Mouse (Mus musculus) embryonic facial prominence, embryonic 14.5 days (tissue): ENCODE measurements around the gene Kif7. TPM values are rescaled to one million over a fixed set of nuclear protein-coding genes. Genes with fewer than 3 reads are reported as not detected.

Experiments used
- ATAC-seq: fragments of 200-750 bp; cut with Nextera tagmentation; 2 replicates; pipeline ENCODE4 v1.8.0; 2017; ENCODE audit warnings: low read depth, moderate number of reproducible peaks, moderate TSS enrichment
- DNase-seq: peaks from one replicate; pipeline ENCODE4 v3.0.0-alpha.2; 2015; ENCODE audit warnings: low spot score
- H3K27ac ChIP-seq: fragments of 300-500 bp; sonication (generic); replicated peaks from 2 replicates; pipeline ENCODE4 v1.5.1; 2014; ENCODE audit warnings: low read depth, mild to moderate bottlenecking, low read length, moderate library complexity
- H3K27me3 ChIP-seq: fragments of 300-500 bp; sonication (generic); replicated peaks from 2 replicates; pipeline ENCODE4 v1.6.1; 2014; ENCODE audit warnings: low read length; ENCODE audit not compliant: control insufficient read depth, insufficient read depth
- H3K36me3 ChIP-seq: fragments of 300-500 bp; sonication (generic); 2 replicates; pipeline ENCODE4 v1.6.1; 2014; ENCODE audit warnings: low read length, mixed read lengths; ENCODE audit not compliant: control insufficient read depth, insufficient read depth
- H3K4me1 ChIP-seq: fragments of 300-500 bp; sonication (generic); 2 replicates; pipeline ENCODE4 v1.6.1; 2014; ENCODE audit warnings: antibody characterized with exemption, low read length; ENCODE audit not compliant: control insufficient read depth, insufficient read depth
- H3K4me2 ChIP-seq: fragments of 300-500 bp; sonication (generic); 2 replicates; pipeline ENCODE4 v1.6.1; 2014; ENCODE audit warnings: low read depth, mild to moderate bottlenecking, low read length, moderate library complexity, mixed read lengths
- H3K4me3 ChIP-seq: fragments of 300-500 bp; sonication (generic); 2 replicates; pipeline ENCODE4 v1.5.1; 2014; ENCODE audit warnings: low read depth, mild to moderate bottlenecking, low read length
- H3K9ac ChIP-seq: fragments of 300-500 bp; sonication (generic); 2 replicates; pipeline ENCODE4 v1.6.1; 2014; ENCODE audit warnings: low read depth, mild to moderate bottlenecking, low read length, moderate library complexity, mixed read lengths
- H3K9me3 ChIP-seq: fragments of 300-500 bp; sonication (generic); 2 replicates; pipeline ENCODE4 v1.6.1; 2016; ENCODE audit warnings: low read length; ENCODE audit not compliant: control insufficient read depth
- WGBS: fragments of 180-500 bp; shearing (Covaris S2); extraction: QIAGEN DNeasy Blood & Tissue Kit; methylation state at CpG from one replicate; pipeline ENCODE4 v1.1.7; 2014; 5-methylcytosine and 5-hydroxymethylcytosine counted together
- polyA plus RNA-seq: library from polyadenylated mRNA; unstranded; fragments of >200 nt; fragmentation: Nextera tagmentation; extraction: Ambion mirVana; gene quantifications from 2 replicates; pipeline ENCODE4 v1.2.1, GENCODE M21; 2014

Gene Kif7
- 5.3 and 6.2 TPM in 2 replicates for polyA plus RNA-seq

DNA sequence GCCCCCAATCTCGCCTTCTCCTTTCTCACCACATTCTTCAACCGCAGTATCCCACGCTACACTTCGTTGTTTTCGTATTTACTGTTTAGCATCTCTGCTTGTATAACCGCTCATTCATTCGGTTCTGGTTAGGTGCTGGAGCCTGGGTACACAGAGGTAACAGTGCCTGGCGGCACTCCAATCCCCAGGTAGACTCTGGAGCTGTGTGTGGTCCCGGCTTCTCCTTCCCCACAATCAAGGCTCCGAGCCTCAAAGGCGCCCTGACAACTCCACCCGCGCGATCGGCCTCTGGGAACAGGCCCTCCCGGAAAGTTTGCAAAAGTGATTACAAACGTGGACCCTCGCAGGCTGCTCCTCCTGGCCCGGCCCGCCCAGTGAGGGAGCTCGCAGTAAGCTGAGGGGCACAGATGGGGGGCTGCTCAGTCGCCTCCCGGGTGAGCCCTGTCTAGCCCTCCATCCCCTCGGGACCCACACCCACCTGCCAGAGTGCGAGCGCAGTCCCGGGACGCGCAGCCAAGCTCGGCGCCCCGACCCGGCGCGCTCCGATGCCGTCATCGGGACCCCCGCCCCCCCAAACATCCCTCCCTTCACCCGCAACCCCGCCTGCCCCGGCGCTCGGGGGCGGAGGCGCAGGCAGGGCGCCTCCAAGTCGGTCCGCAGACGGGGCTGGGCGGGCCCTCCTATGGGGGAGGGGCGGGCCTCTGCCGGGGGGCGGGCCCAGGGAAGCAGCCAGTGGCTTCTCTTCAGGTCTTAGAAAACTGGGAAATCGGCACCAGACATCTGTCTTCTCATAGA is at the start of gene Kif7:
Gene Kif7 (minus strand): TSS at position 534 of the 795 bp plus-strand sequence.
- Histone ChIP-seq H3K36me3 (0 out of 2 replicates have a peak, but pooled peaks cover 10% of the 10 kb centered on the region), H3K4me3 (peak within 1 kb of the TSS; percentile 81), H3K27me3 (peaks cover 4% of the 10 kb centered on the region; the same call in 1 of the 2 replicates), H3K4me2 (peak within 1 kb of the TSS; percentile 83), H3K9ac (peak within 1 kb of the TSS; percentile 83), H3K27ac (peak within 1 kb of the TSS; percentile 61), H3K9me3 (no peaks in the 10 kb centered on the region), H3K4me1 (peaks cover 5% of the 10 kb centered on the region)
- DNase-seq (peak; percentile 95), ATAC-seq (peak; percentile 97)
- WGBS = under 1% methylated on average over 27 of the region's 55 CpGs

DNA sequence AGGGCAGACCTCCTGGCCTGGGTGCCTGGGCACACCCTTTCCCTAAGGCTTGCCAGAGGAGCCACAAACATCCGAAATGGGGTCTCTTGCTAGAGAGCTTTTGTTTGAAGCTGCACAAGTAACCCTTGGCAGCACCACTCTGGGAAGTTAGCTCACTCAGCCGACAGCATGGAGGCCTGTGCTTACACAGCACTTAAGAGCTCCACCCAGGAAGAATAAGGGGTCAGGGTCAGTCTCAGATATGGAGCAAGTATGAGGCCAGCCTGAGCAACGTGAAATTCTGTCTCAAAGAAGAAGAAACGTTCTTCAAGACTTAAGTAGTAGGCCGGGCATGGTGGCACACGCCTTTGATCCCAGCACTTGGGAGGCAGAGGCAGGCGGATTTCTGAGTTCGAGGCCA is 46.6 kb upstream of the Kif7 start:
- H3K4me3 ChIP-seq = no peak overlapping the region
- DNase-seq = no peak
- H3K27me3 ChIP-seq = no peaks in the 10 kb centered on the region
- no peak overlapping the region for H3K27ac ChIP-seq
- 74% methylated on average over 8 of the region's 8 CpGs for WGBS
- ATAC-seq = no peak
- no peak overlapping the region for H3K9ac ChIP-seq
- H3K4me1 ChIP-seq = no peaks in the 10 kb centered on the region
- no peaks in the 10 kb centered on the region for H3K9me3 ChIP-seq
- H3K36me3 ChIP-seq = no peaks in the 10 kb centered on the region
- no peak overlapping the region for H3K4me2 ChIP-seq

DNA sequence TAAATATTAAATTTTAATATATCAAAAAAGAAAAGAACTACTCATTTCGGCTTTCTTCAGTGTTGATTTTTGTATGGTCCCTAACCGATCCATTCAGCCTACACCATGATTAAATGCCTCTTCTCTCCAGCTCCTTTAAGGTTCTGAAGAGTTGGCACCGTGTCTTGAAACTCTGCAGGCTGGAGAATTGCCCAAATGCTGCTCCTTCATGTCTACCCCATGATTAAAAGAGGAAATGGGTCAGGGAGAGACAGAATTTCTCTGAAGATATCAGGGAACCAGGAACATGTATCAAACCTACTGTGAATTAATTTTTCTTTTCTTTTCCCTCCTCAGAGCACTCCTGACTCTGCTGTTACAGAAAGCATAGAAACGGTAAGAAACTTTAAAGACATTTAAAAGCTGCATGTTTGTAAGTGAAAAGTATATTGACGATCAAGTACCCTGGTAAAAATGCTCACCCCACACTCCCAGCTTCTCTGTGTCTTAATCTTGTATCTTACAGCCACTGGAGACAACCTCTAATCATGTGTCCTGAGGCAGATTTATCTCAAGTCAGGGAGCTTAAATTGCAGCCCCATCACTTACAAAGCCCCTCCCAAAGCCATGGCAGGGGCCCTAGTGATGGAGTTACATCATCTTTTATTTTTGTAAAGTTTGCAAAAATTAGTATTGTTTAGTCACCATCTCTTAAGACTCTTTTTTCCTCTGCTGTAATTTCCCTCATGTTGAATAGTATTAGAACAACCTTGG is 45.8 kb upstream of the Kif7 start:
- H3K27ac ChIP-seq = no peak overlapping the region
- WGBS = 72% methylated on average over 5 of the region's 5 CpGs
- no peak for ATAC-seq
- H3K36me3 ChIP-seq = no peaks in the 10 kb centered on the region
- no peak overlapping the region for H3K4me3 ChIP-seq
- H3K4me2 ChIP-seq = no peak overlapping the region
- no peak for DNase-seq
- no peaks in the 10 kb centered on the region for H3K27me3 ChIP-seq
- no peaks in the 10 kb centered on the region for H3K9me3 ChIP-seq
- no peaks in the 10 kb centered on the region for H3K4me1 ChIP-seq
- no peak overlapping the region for H3K9ac ChIP-seq

DNA sequence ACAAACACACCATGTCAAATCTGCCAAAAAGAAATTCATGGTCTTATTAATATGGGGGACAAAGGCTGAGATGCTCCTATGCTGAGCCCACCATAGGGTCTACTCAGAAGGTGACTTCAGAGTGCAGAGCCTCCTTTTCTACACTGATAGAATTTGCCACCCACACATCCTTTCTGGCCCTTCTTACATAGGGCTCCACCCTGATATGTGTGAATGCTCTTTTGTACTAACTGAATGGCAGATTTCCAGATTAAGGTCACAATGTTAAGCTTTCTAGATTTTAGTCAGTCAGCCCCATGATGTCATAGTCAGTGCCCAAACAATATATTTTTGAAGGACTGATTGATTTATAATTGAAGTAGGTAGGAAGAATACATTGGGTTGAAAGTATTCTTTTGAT is 44.2 kb upstream of the Kif7 start:
- Histone ChIP-seq H3K36me3 (no peaks in the 10 kb centered on the region), H3K27ac (no peak overlapping the region), H3K4me2 (no peak overlapping the region), H3K4me1 (no peaks in the 10 kb centered on the region), H3K27me3 (no peaks in the 10 kb centered on the region), H3K9ac (no peak overlapping the region), H3K4me3 (no peak overlapping the region), H3K9me3 (no peaks in the 10 kb centered on the region)
- no peak for DNase-seq
- no peak for ATAC-seq

DNA sequence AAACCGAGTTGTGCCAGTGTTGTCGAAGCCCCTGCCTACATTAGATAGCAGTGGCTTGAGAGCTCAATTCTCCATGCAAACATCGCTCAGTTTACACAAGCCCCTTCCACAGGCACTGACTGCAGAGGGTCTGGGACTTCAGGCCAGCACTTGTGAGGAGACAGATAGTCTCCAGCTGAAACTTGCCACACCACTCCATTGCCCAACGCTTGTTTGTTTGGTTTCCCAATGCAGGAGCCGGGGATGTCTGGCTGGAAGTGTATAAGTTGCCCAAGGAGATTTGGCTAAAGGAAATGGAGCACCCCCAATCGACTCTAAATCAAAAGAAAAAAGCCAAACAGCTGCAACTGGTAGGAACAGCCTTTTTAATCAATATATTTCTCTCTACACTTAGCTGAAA is 42.7 kb upstream of the Kif7 start:
- WGBS = 70% methylated on average over 6 of the region's 6 CpGs
- Histone ChIP-seq H3K4me3 (no peak overlapping the region), H3K4me1 (no peaks in the 10 kb centered on the region), H3K9ac (no peak overlapping the region), H3K9me3 (no peaks in the 10 kb centered on the region), H3K36me3 (no peaks in the 10 kb centered on the region), H3K4me2 (no peak overlapping the region), H3K27me3 (no peaks in the 10 kb centered on the region), H3K27ac (no peak overlapping the region)
- ATAC-seq (no peak), DNase-seq (no peak)

DNA sequence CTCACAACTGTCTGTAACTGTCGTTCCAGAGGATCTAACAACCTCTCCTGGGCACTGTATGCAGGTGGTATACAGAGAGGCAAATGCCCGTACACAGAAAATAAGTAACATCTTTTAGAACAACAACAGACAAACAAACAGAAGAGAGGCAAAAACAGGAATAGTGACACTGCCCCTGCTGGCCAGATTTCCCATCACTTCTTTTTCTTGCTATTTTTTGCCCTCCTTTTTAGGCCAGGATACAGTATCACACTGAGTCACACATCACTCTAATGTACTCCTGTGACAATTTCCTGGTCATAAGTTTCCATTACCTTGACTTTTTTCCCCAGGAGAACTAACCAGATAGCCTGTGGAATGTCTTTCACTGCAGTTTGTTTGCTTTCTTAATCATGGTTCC is 40.8 kb upstream of the Kif7 start:
- H3K36me3 ChIP-seq = no peaks in the 10 kb centered on the region
- no peak overlapping the region for H3K4me3 ChIP-seq
- H3K4me1 ChIP-seq = no peaks in the 10 kb centered on the region
- ATAC-seq (no peak), DNase-seq (no peak)
- no peaks in the 10 kb centered on the region for H3K27me3 ChIP-seq
- no peak overlapping the region for H3K4me2 ChIP-seq
- no peaks in the 10 kb centered on the region for H3K9me3 ChIP-seq
- WGBS = 41% methylated on average over 2 of the region's 2 CpGs
- H3K9ac ChIP-seq = no peak overlapping the region
- H3K27ac ChIP-seq = no peak overlapping the region

DNA sequence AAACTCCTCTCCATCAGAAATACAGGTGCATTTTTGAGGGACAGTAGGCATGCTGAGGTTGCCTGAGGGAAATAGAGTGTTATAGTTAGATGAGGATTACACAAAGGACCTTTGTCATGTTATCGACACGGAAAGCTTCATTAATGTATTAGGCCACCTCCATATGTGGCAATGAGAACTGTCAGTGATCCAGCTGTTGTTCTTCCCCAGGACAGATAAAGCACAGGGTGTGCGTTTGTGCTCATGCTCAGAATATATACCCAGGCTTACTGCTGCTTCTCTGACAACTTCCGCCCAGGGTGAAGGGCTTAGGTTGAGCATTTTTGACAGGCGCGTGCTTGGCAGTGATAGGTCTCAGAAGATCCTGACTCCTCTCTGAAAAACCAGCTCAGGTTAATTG is 34.0 kb upstream of the Kif7 start:
- Histone ChIP-seq H3K9ac (no peak overlapping the region), H3K4me1 (no peaks in the 10 kb centered on the region), H3K9me3 (no peaks in the 10 kb centered on the region), H3K4me2 (no peak overlapping the region), H3K36me3 (no peaks in the 10 kb centered on the region), H3K27me3 (no peaks in the 10 kb centered on the region), H3K4me3 (no peak overlapping the region), H3K27ac (no peak overlapping the region)
- 80% methylated on average over 6 of the region's 6 CpGs for WGBS
- ATAC-seq = no peak
- no peak for DNase-seq

DNA sequence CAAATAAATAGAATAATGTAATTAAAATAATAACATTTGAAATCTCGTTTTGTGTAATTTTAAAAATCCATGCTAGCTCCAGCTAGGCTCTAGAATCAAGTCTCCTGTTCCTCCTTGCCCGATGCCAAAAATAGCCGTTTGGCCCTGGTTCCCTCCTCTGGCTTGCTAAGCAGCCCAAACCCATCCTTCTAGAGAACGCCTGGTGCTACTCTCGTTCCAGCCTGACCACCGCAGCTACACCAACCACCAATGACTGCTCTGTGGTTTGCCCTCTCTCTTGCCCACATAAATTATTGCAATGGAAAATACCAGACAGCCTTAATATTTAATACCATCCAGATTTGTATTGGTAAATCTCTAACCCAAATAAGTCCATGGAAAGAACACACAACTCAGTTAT is 32.1 kb upstream of the Kif7 start:
- no peaks in the 10 kb centered on the region for H3K27me3 ChIP-seq
- no peaks in the 10 kb centered on the region for H3K4me1 ChIP-seq
- no peaks in the 10 kb centered on the region for H3K9me3 ChIP-seq
- peak; percentile 20 for DNase-seq
- no peak overlapping the region for H3K27ac ChIP-seq
- WGBS = 67% methylated on average over 6 of the region's 6 CpGs
- no peaks in the 10 kb centered on the region for H3K36me3 ChIP-seq
- no peak for ATAC-seq
- H3K4me2 ChIP-seq = no peak overlapping the region
- no peak overlapping the region for H3K4me3 ChIP-seq
- H3K9ac ChIP-seq = no peak overlapping the region
